Mouse (Mus musculus) mature B cell (primary cell): ENCODE results near the gene Sugp1.
"Not testable (repeated sequence)": the region's sequence is repeated elsewhere in the genome, so short reads cannot be mapped to it uniquely, and the experiment has no call there.

Experiments
- in situ Hi-C: fragments of 300-500 bp; cut with MboI; formaldehyde crosslinking; loops from 2 replicates; pipeline ENCODE4 v1.14.3; 2019

Gene Sugp1

DNA sequence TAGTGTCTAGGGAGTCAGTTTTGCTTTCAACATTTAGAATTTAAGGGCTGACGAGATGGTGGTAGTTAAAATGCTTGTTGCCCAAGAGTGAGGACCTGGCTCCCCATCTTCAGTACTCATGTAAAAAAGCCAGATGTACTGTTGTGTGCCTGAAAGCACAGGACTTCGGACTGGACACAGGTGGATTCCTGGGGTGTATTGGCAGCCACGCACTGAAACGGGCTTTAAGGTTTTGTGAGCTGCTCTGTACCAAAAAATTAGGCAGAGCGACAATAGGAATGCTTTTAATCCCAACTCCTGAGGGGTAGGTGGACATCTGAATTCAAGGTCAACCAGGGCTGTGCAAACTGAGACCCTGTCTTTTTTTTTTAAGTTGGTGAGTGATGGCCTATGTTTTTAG, 1.4 kb downstream of the Sugp1 start:
- in situ Hi-C loops: no loop called here

DNA sequence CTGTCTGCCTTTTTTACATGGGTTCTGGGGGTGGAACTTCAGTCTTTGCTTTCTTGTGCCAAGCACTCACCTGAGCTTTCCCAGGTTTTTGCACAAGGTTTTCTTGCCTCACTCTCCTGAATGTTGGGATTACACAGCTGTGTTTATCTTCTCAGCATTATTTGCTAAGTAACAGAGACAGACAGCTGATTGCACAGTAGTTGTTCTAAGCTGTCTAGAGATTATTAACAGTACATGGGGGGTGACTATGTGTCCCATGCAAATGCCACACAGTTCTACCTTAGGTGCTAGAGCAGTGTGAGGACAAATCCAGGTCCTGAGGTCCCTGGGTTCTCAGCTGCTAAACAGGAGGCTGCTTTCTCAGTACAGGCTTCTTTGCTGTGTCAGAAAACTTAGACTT, 7.0 kb downstream of the Sugp1 start:
- in situ Hi-C loops: no loop called here

- in situ Hi-C loops: not testable (repeated sequence)
Measured at GRCm38 (mm10) chr8:70050434-70050833, 7.8 kb downstream of the Sugp1 start.

- in situ Hi-C loops: no loop called here
Measured at GRCm38 (mm10) chr8:70057721-70058120, 15.1 kb downstream of the Sugp1 start.

DNA sequence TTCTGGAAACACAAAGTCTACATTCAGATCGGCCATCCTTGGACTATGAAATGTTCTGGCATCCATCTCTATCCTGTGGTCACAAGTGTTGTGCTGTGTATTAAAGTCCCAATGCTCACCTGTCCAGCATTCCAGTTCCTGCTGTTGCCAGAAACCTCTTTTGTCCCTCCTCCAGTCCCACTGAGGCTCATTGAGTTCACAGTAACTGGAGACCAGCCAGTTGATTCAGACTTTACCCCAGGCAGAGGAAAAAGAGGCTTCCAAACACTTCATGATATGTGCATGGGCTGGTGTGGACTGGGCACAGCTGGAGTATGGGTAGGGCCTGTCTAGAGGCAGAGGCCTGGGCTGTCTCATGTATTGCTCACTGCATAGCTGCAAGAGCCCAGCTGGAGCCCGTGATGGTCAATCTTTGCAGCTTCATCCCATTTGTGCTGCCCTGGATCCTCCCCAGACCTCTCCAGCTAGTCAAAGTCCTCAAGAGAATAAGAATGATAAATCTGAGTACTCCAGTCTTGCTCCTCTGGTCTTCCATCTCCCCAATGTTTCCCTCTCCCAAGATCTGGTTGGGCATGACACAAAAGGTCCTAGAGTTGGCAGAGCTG, 29.3 kb downstream of the Sugp1 start:
- in situ Hi-C loops: no loop called here

DNA sequence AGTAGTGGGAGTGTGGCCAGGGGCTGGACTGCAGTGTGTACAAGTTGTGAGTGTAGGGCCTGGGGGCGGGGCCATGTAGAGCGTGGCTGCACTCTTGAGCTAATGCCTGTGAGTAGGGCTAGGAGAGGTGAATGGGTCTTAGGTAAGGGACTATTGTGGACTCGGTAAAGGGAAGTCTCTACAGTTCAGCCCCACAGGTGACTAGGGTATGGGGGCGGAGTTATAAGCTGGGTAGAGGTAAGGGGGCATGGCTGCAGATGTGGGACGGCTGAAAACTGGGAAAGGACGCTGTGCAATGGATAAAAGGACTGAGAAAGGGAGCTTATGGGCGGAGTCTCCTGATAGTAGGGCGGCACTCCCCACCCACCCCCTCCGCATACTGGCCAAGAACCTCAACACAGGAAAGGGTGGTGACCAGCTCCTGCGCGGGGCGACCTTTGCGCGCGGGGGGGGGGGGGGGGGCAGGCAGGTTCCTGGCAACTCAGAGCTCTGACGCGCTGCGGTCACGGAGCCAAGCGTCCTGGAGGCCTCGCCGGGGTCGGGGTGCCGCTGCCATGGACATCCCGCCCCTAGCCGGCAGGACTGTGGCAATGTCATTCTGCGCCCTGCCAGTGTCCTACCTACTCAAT, 29.9 kb downstream of the Sugp1 start, which contains the start of gene Tm6sf2:
Tm6sf2 (plus strand) TSS at position 484 of the 629 bp plus-strand sequence.
- in situ Hi-C loops: no loop called here

DNA sequence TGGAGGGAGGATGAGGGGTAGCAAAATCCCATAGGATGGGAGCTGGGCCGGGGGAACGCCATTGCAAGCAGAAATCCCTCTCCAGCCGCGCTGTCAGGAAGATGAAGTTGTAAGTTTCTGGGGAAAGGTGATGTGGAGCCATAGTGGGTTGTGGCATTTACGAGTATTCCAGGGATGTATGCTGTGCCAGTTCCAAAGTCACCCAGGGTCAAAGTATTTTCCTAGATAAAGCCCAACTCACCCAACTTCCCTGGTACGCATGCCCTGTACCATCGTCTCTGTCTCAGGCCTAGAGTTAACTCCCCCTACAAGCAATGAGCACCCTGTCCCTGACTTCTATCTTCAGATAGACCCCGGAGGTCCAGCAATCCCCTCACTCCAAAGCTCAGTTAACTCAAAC, 30.5 kb downstream of the Sugp1 start:
- in situ Hi-C loops: no loop called here

DNA sequence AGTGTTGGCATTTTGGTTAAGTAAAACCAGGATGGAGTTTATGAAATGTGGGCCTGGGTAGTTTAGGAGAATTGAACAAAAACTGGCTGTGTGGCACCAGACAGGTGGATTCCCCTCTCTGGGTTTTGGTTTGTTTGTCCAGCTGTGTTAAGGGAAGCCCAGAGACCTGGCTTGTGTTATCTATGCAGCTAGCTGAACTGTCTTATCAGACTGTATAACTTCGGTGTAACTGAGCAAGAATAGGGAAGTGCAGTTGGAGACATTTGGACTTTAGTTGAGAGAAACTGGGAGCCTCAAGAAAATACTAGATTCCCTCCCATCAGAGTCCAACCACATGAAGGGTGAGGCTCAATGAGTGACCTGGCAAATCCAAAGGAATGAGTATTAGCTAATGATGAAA, 31.1 kb downstream of the Sugp1 start:
- in situ Hi-C loops: no loop called here

GRCm38 (mm10) chr8:70081976-70082375, 39.4 kb downstream of the Sugp1 start:
- in situ Hi-C loops: no loop called here

- in situ Hi-C loops: no loop called here
Measured at GRCm38 (mm10) chr8:70083285-70083684, 40.7 kb downstream of the Sugp1 start, which contains the start of gene Hapln4. Gene Hapln4, plus strand, starts transcription at chr8:70083457.

GRCm38 (mm10) chr8:70084191-70085065, 41.8 kb downstream of the Sugp1 start:
- in situ Hi-C loops: no loop called here

DNA sequence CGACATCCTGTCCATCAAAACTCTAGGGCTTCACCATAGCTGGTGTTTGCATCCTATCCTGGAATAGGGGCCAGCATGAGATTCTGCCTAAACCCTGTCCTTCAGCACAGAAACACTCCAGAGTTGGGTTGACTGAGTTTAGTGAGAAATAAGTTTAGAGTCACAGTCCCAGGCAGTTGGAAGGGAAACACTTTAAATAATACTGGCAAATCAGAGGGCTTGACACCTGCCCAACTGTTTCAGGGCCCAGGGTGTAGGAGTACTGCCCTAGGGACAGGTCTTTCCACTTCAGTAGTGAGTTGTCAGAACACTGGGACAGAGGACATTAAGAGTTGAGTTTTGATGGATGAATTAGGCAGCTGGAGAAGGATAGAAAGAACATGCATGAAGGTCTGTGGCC, 43.5 kb downstream of the Sugp1 start:
- in situ Hi-C loops: no loop called here

GRCm38 (mm10) chr8:70087237-70087636, 44.6 kb downstream of the Sugp1 start:
- in situ Hi-C loops: no loop called here

- in situ Hi-C loops: no loop called here
Measured at GRCm38 (mm10) chr8:70087836-70088650, 45.4 kb downstream of the Sugp1 start.

GRCm38 (mm10) chr8:70089296-70089960, 46.8 kb downstream of the Sugp1 start:
- in situ Hi-C loops: no loop called here

DNA sequence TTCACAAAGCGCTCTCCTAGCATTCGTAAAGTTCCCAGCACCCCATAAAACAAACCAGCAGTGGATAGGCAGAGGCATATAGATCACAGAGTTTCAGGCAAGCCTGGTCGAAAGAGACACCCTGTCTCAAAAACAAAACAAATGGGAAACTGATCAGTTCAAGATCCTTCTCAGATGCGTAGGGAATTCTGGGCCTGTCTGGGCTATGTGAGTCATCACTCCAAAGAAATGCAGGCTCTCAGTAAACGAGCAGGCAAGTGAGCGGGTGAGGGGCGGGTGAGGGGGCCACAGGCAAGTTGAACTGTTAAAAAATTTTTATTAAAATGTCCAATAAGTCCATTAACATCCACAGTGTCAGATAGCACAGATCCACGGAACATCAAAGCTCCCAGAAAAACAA, 50.2 kb downstream of the Sugp1 start:
- in situ Hi-C loops: no loop called here

DNA sequence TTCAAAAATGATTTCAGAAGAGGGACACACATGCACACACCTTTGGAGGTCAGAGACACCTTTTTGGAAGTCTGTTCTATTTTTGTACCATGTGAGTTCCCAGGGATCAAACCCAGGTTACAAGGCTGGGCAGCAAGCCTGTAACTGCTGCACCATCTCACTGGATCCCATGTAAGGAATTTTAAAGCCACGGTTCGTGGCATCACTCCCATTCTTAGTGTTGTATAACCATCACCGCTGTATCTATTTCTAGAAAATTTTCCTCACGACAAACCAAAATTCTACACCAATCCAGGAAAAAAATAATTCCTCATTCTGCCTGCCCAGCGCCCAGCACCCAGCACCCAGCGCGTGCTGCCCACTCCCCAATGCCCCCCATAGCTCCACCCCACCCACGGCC, 56.7 kb downstream of the Sugp1 start:
- in situ Hi-C loops: no loop called here

GRCm38 (mm10) chr8:70100241-70100640, 57.6 kb downstream of the Sugp1 start:
- in situ Hi-C loops: no loop called here

- in situ Hi-C loops: no loop called here
Measured at GRCm38 (mm10) chr8:70104506-70104905, 61.9 kb downstream of the Sugp1 start.

DNA sequence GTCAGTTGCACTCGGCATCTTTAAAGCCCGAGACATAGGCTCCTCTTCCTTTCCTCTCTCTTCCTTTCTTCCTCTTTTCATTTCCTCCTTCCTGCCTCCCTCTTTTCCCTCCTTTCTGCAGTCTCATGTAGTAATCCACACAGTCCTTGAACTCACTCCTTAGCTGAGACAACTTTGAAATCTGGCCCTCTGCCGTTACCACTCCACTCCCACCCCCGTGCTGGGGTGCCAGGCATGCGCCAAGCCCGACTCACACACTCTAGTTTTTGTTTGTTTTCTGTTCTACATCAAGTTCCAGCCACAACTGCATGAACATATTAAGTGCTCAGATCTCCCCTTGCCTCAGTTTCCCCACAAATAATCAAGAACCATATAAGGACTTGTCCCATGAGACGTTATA, 62.3 kb downstream of the Sugp1 start:
- in situ Hi-C loops: no loop called here

DNA sequence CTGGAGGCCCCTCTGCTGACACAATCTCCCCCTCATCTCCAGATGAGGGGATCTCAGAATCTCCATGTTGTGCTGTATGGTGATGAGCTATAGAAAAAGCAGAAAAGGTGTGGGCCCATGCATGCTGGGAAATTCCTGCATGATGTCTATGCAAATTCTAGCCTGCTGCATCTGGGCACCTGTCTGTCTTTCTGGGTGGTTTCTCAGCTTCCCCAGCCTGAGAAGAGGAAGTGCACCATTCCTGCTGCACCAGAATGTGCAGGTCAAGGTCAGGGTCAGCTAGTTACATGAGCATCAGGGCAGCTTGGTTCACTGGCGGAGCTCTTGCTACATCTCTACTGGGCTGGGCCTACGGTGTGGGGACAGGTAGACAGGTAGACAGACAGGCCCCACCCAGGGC, 67.8 kb downstream of the Sugp1 start:
- in situ Hi-C loops: no loop called here
